Mouse (Mus musculus): ENCODE measurements at regions not wholly inside any gene's neighbourhood (a gene's known extent, or its start where the extent isn't known, plus 50 kb on each side); places are given as distances from the start of the nearest gene placed in this dataset.

- dilution Hi-C loops (cut with MboI; ENCODE audit: extremely low pct_ligation_motif_present, extremely low pct_unique_long_range_greater_than_20kb, low sequenced_read_pairs), result no loop called here
- H3K9me3 ChIP-seq (replicated peaks; ENCODE audit: low read length), result no peaks in the 10 kb centered on the region
- no peaks in the 10 kb centered on the region for H3K27me3 ChIP-seq (replicated peaks)
- H3K4me1 ChIP-seq (ENCODE audit: control insufficient read depth in 1 of 2, insufficient read depth in 2 of 2), result no peaks in the 10 kb centered on the region
- in situ Hi-C loops (cut with MboI; ENCODE audit: low pct_ligation_motif_present, low pct_unique_long_range_greater_than_20kb, low sequenced_read_pairs), result no loop called here
- DNase-seq (ENCODE audit: extremely low read depth), result no peak
- H3K4me3 ChIP-seq (replicated peaks in 1 of 3; ENCODE audit: low read depth in 2 of 3, low read length in 2 of 3, poor library complexity in 1 of 3), result no peak overlapping the region
- no peak overlapping the region for H3K9ac ChIP-seq (ENCODE audit: insufficient read depth, low read depth)
- TF ChIP-seq TBP (conservative IDR thresholded peaks at IDR 0.05; ENCODE audit: low read depth, low read length), result no peak
- TF ChIP-seq E2F4 (IDR thresholded peaks at IDR 0.05; ENCODE audit: insufficient replicate concordance, low read depth, low read length), result no peak
- TF ChIP-seq CHD1 (IDR thresholded peaks at IDR 0.05; ENCODE audit: low read depth, low read length), result no peak
- no peak for TF ChIP-seq EP300 (IDR thresholded peaks at IDR 0.05; ENCODE audit: low read length)
- TF ChIP-seq USF2 (conservative IDR thresholded peaks at IDR 0.05; ENCODE audit: low read depth, low read length), result no peak
- TF ChIP-seq RAD21 (IDR thresholded peaks at IDR 0.05; ENCODE audit: low read depth, low read length), result no peak
- TF ChIP-seq IRF4 (IDR thresholded peaks at IDR 0.05; ENCODE audit: low read depth, low read length), result no peak
- TF ChIP-seq PAX5 (IDR thresholded peaks at IDR 0.05; ENCODE audit: low read length), result no peak
- no peak for TF ChIP-seq KAT2A (IDR thresholded peaks at IDR 0.05; ENCODE audit: insufficient replicate concordance, low read length)
- no peak for TF ChIP-seq NRF1 (IDR thresholded peaks at IDR 0.05; ENCODE audit: low read depth, low read length)
- no peak for TF ChIP-seq UBTF (IDR thresholded peaks at IDR 0.05; ENCODE audit: low read depth, low read length)
- no peak for TF ChIP-seq ZMIZ1 (IDR thresholded peaks at IDR 0.05; ENCODE audit: low read depth, low read length)
- no peak for TF ChIP-seq CTCF (conservative IDR thresholded peaks at IDR 0.05 in 1 of 2, IDR thresholded peaks at IDR 0.05 in 1 of 2; ENCODE audit: low read depth in 2 of 2, low read length in 2 of 2)
- TF ChIP-seq SMC3 (IDR thresholded peaks at IDR 0.05; ENCODE audit: low read depth, low read length), result no peak
- TF ChIP-seq SIN3A (IDR thresholded peaks at IDR 0.05; ENCODE audit: low read length), result no peak
- no peaks in the 10 kb centered on the region for H3K36me3 ChIP-seq (replicated peaks in 1 of 2; ENCODE audit: control insufficient read depth in 1 of 2, insufficient read depth in 1 of 2, low read length in 1 of 2)
- H3K79me2 ChIP-seq (replicated peaks; ENCODE audit: control insufficient read depth, extremely low read depth, insufficient read depth, poor library complexity, severe bottlenecking), result no peaks in the 10 kb centered on the region
- H3K4me2 ChIP-seq (ENCODE audit: insufficient read depth, low read depth, poor library complexity, severe bottlenecking), result no peak overlapping the region
- H3K27ac ChIP-seq (ENCODE audit: insufficient read depth, low read depth), result no peak overlapping the region
These were observed 442.8 kb downstream of the Sox2 start for GRCm38 (mm10) chr3:35093001-35093400.

- no peak for TF ChIP-seq KAT2A (IDR thresholded peaks at IDR 0.05; ENCODE audit: insufficient replicate concordance, low read length)
- TF ChIP-seq TCF12 (IDR thresholded peaks at IDR 0.05; ENCODE audit: low read depth, low read length), result no peak
- no peak for TF ChIP-seq RCOR1 (conservative IDR thresholded peaks at IDR 0.05; ENCODE audit: low read depth, low read length)
- no peak for TF ChIP-seq RAD21 (IDR thresholded peaks at IDR 0.05; ENCODE audit: low read depth, low read length)
- no peak for TF ChIP-seq USF2 (conservative IDR thresholded peaks at IDR 0.05; ENCODE audit: low read depth, low read length)
- TF ChIP-seq HCFC1 (IDR thresholded peaks at IDR 0.05; ENCODE audit: low read depth, low read length), result no peak
- TF ChIP-seq ZNF384 (IDR thresholded peaks at IDR 0.05; ENCODE audit: low read depth, low read length), result no peak
- TF ChIP-seq MAZ (IDR thresholded peaks at IDR 0.05; ENCODE audit: low read depth, low read length), result no peak
- no peak for TF ChIP-seq BHLHE40 (IDR thresholded peaks at IDR 0.05; ENCODE audit: low read depth, low read length)
- TF ChIP-seq JUN (IDR thresholded peaks at IDR 0.05; ENCODE audit: insufficient read depth, low read depth, low read length), result no peak
- no peak for TF ChIP-seq CTCF (conservative IDR thresholded peaks at IDR 0.05 in 1 of 2, IDR thresholded peaks at IDR 0.05 in 1 of 2; ENCODE audit: low read depth in 2 of 2, low read length in 2 of 2)
These were observed 445.0 kb downstream of the Sox2 start for GRCm38 (mm10) chr3:35095221-35095620.

More at GRCm38 (mm10) chr3:35095221-35095620, 445.0 kb downstream of the Sox2 start:
- no peaks in the 10 kb centered on the region for H3K9me3 ChIP-seq (replicated peaks; ENCODE audit: low read length)
- no peaks in the 10 kb centered on the region for H3K36me3 ChIP-seq (replicated peaks in 1 of 2; ENCODE audit: control insufficient read depth in 1 of 2, insufficient read depth in 1 of 2, low read length in 1 of 2)
- H3K9ac ChIP-seq (ENCODE audit: insufficient read depth, low read depth), result no peak overlapping the region
- H3K27ac ChIP-seq (ENCODE audit: insufficient read depth, low read depth), result no peak overlapping the region
- H3K4me2 ChIP-seq (ENCODE audit: insufficient read depth, low read depth, poor library complexity, severe bottlenecking), result no peak overlapping the region
- no peak for DNase-seq (ENCODE audit: extremely low read depth)
- H3K4me1 ChIP-seq (ENCODE audit: control insufficient read depth in 1 of 2, insufficient read depth in 2 of 2), result no peaks in the 10 kb centered on the region
- in situ Hi-C loops (cut with MboI; ENCODE audit: low pct_ligation_motif_present, low pct_unique_long_range_greater_than_20kb, low sequenced_read_pairs) (no loop called here), dilution Hi-C loops (cut with MboI; ENCODE audit: extremely low pct_ligation_motif_present, extremely low pct_unique_long_range_greater_than_20kb, low sequenced_read_pairs) (no loop called here)
- H3K27me3 ChIP-seq (replicated peaks), result no peaks in the 10 kb centered on the region
- H3K4me3 ChIP-seq (replicated peaks in 1 of 3; ENCODE audit: low read depth in 2 of 3, low read length in 2 of 3, poor library complexity in 1 of 3), result no peak overlapping the region
- H3K79me2 ChIP-seq (replicated peaks; ENCODE audit: control insufficient read depth, extremely low read depth, insufficient read depth, poor library complexity, severe bottlenecking), result no peaks in the 10 kb centered on the region

Data from CH12.LX (cell line).